Mouse (Mus musculus) cerebellum, postnatal 14 days (tissue): ENCODE results near the gene Nlgn1.

Source experiments
- DNase-seq, 2 experiments: peaks; one replicate each; pipeline ENCODE4 v3.0.0; 2021; ENCODE audit warnings: mixed read lengths in 2 of 2

Nlgn1 gene

DNA sequence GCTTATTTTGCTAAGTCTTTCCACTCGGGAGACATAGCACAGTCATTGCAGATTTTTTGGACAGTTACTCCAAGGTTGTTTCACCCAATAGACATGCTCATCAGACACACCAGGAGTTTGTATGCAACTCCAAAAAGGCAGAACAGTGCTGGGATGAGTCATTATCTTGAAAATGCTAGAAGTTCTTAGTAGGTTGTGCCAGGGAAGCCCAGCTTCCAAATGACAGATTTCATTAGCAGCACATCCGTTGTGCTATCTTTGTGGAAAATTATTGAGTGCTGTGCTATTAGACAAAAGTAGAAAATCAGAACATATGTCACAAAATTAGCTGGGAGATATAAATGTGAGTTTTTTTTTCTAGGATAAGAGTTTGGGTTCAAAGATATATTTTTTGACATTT lies 137.3 kb downstream of the Nlgn1 start:
- no peak for DNase-seq

DNA sequence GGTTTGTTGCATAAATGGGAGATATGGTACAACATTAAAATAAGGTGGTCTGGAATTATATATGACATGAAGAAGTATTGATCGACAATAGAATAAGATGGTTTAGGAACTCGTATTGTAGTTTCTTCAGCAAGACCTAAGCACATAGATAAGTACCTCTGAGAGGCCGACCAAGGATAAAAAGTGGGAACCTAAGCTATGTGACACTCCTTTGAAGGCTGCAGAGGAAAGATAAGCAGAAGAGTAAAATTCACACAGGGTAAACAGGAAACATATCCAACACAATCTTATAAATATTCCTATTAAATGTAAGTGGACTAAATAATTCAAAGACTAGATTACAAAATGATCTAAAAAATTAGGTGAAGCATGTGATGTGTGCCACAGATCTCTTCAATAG lies 151.2 kb downstream of the Nlgn1 start:
- no peak for DNase-seq

DNA sequence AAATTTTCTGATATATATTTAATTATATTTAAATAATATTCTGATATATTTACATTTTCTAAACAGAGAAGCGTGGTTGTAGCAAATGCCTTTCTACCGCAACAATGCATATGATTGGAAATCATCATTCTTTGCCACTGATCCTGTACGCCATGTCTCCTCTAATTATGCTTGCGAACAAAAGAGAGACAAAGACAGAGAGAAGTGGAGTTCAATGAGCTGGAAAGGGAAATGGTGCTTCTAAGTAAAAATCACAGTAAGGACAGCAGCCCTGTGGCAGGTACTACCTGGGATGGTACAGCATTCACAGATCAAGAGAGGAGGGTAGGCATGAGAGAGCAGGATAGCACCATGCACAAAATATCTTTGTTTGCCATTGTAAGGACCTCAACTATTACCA lies 156.9 kb downstream of the Nlgn1 start:
- DNase-seq: no peak

DNA sequence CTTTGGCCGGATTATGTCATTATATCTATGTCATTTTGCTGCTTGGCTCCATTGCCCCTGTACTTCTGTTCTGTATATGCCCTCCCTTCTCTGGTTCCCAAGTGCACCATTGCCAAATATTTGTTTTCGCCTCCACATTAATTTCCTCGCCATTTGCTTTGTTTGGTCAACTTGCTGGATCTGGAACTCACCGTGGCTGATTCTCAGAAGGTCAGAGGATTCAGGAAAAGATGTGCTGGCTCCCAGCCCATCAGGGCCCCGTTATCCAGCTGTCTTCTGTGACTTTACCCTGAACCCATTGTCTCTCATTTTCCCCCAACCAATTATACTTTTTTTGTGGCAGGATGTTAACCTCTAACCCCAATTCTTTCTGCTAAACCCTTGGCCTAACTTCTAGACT lies 158.0 kb downstream of the Nlgn1 start:
- no peak for DNase-seq

- DNase-seq: no peak
Observed at GRCm38 (mm10) chr3:26173613-26174012, 158.6 kb downstream of the Nlgn1 start.

GRCm38 (mm10) chr3:26166711-26167110 lies 165.5 kb downstream of the Nlgn1 start:
- no peak for DNase-seq

- peak; percentile 85 to 88 for DNase-seq
Observed at GRCm38 (mm10) chr3:26153782-26154181, 178.5 kb downstream of the Nlgn1 start.

GRCm38 (mm10) chr3:26153036-26153741 lies 179.1 kb downstream of the Nlgn1 start:
- peak; percentile 40 to 66 for DNase-seq

DNA sequence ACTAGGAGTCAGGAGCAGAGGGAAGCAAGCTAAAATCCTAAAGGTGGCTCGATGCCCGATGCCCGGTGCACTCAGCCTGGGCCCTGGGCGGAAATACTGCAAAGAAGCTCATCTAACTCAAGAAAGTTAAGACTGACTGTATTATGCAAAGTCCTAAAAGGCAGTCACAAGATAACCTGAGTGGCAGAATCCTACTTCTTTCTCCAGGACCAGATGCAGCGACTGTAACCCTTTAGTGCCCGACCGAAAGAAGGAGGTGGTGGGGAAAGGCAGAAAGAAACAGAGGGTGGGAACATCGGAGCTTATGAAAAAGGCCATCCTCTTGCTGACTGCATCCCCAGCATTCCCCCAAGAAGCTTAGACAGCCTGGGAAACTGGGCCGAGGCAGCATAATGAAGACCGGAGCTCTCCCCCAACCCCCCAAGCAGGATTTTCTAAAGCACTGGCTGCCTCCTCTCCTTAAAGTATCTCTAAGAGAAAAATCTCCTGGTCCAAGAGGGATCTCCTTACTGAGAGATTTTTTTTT lies 179.7 kb downstream of the Nlgn1 start:
- peak; percentile 64 to 77 for DNase-seq

- DNase-seq: no peak
Observed at GRCm38 (mm10) chr3:26151351-26152020, 180.8 kb downstream of the Nlgn1 start.

DNA sequence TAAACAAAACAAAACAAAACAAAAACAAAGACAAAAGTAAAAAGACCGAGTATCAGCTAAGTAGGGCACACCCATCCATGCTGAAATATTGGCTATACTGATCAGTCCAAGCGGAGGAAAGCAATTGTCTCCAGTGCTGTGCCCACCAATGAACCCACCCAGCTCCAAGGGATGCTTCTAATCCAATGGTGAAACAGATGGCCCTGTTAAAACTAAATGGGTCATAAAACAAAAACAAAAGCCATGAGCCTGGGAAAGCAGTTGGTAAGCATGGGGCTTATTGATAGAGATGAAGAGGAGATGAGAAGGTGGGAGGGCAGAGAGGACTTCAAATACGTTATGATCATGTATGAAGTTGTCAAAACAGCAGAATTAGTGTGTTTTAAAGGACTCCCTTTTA lies 186.1 kb downstream of the Nlgn1 start:
- DNase-seq: no peak

- no peak for DNase-seq
Observed at GRCm38 (mm10) chr3:26145441-26145840, 186.8 kb downstream of the Nlgn1 start.

DNA sequence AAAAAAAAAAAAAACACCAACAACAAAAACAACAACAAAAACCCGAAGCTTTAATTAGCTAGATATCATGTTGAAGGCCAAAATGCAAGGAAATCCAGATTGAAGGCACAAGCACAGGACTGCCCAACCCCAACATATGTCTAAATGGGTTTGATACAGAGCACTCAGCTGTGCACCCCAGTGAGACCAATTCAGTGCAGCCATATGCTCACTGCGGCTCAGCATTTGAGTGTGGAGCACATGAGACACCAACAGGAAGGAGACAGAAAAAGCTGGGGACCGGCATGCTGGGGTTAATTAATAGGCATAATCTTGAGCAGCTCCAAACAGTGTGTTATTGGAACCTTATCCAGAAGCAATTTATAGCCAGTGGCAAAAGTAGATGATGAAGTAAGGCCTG lies 190.7 kb downstream of the Nlgn1 start:
- peak; percentile 56 to 72 for DNase-seq

DNA sequence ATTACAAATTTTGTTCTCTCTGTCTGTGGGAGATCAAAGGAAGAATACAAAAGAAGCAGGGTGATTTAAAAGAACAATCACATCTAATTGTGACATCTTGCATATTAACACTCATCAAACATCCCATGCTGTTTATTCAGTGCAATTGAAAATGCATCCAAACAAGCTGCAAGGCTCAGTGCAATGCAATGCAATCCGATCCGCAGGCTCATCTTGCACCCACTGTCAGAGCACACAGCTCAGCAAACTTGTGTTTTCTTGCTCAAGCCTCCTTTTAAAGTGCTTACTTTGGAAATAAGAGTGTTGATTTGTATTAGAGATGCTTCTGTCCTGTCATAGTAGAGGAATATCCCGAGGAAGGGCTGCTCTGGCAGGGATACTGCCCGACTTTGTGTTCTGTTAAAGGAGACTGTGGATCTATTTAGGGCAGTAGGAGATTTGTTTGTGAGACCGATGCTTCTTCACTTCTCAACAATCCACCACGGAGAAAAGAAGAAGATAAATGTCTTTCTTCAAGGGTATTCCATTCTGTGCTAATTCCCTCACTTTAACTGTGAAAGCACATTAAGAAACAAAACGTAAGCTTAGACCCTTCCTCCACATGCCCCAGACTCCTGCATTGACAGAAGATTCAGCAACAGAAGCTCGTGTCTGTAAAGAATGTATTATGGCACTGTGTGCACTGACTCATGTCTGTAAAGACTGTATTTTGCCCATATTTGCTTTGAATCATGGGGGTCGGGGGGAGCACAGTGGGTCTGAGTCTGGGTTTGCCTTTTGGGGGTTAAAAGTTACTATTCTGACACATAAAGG lies 197.2 kb downstream of the Nlgn1 start:
- DNase-seq: no peak

DNA sequence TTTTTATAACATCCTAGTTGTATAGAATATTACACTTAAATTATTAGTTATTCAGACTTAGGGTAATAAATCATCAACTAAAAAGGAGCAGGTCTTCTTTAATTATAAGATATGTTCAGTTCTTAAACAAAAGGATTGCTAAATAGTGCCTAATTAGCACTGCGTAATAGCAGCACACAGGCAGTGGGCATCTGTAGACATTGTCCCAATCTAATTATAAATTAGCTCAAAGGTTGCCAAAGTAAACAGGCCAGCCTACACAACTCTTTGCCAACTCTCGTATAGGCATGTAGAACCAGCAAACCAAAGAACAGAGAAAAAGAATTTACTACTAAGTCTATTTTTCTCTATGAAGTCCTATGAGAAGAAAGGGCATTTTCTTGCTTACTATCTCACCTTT lies 201.3 kb downstream of the Nlgn1 start:
- no peak for DNase-seq

DNA sequence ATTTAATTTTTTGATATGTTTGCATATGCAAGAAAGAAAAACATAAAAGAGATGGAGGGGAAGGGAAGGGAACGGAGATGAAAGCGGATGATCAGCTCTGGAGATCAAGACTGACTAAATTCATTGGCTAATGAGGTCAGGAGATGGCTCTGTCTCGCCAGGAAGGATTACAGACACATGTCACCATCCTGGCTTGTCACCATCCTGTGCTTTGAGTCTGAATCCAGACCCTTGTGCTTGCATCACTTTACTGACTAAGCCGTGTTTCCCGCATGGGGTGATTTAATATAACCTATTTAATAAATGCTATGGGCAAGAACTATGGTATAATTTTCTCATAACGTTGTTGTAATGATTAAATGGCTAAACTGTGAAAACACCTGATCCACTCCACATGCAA lies 202.8 kb downstream of the Nlgn1 start:
- no peak for DNase-seq

DNA sequence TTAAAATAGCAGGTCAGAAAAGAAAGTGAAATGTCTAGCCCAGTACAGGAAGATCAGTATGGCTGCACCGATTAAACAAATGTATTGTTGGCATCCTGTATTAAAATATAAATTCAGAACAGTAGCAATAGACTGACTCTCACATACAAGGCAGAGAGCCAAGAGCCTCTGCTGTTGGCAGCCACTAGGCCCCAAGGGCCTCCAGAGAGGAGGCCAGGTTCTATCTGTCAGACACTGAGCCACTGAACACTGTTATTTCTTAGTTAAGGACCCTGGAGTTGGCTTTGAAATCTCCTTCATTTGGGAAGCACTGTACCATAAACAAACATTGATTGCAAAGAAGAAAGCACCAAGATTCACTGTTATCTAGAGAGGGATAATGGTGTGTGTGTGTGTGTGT lies 215.2 kb downstream of the Nlgn1 start:
- DNase-seq: peak; percentile 26 to 35

- peak in 1 of 2 experiments; percentile 6 for DNase-seq
Observed at GRCm38 (mm10) chr3:26106361-26106760, 225.9 kb downstream of the Nlgn1 start.

- no peak for DNase-seq
Observed at GRCm38 (mm10) chr3:26105528-26105927, 226.7 kb downstream of the Nlgn1 start.

GRCm38 (mm10) chr3:26102271-26102670 lies 230.0 kb downstream of the Nlgn1 start:
- DNase-seq: no peak

DNA sequence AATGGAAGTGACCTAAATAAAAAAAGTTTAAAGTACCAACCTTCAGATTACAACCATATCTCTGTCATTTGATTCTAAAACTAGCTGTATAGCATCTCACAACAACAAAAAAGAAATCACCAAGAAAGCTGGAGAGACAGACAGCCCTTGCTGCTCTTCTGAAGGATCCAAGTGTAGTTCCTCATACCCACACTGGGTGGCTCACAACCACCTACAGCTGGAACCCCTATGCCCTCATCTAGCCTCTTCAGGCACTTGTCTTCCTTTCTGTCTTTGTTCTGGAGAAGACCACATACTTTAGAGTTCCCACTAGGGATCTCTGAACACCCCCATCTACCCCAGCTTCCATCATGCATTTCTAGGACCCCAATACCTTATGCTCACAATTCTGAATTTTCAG lies 236.7 kb downstream of the Nlgn1 start:
- peak; percentile 23 to 39 for DNase-seq

GRCm38 (mm10) chr3:26069366-26069765 lies 262.9 kb downstream of the Nlgn1 start:
- no peak for DNase-seq

DNA sequence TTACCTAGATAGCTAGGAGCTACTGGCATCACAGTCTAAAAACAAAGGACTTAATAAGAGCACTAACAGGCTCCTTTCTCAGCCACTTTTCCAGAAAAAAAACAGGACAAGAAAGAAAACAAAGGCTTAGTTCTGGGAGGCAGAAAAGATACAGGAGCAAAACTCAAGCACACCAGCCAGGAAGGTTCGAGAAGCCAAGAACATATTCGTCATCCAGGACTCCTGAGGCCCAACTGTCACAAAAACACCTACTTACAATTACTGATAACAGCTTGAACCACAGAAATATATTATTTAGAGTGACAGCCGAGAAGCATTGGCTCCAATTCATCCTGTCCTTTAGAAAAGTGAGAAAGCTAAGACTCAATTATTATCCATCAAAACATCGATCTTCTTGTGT lies 281.5 kb downstream of the Nlgn1 start:
- DNase-seq: peak in 1 of 2 experiments; percentile 10

- no peak for DNase-seq
Observed at GRCm38 (mm10) chr3:26042966-26043365, 289.3 kb downstream of the Nlgn1 start.
